Mouse (Mus musculus): ENCODE measurements around the gene Gm21994.
"Not testable (repeated sequence)": the region's sequence is repeated elsewhere in the genome, so short reads cannot be mapped to it uniquely, and the experiment has no call there.

Gm21994 gene

GRCm38 (mm10) chr2:150255491-150255890 lies at the start of gene Gm21994:
Gene Gm21994 (minus strand): TSS chr2:150255591.
- not testable (repeated sequence) for ATAC-seq (ENCODE audit: low TSS enrichment)

- no peak for ATAC-seq (ENCODE audit: low TSS enrichment)
Observed at GRCm38 (mm10) chr2:150299096-150299495, 43.7 kb upstream of the Gm21994 start.

GRCm38 (mm10) chr2:150293669-150294068 lies 38.3 kb upstream of the Gm21994 start:
- no peak for ATAC-seq (ENCODE audit: low TSS enrichment)

- not testable (repeated sequence) for ATAC-seq (ENCODE audit: low TSS enrichment)
Observed at GRCm38 (mm10) chr2:150257291-150257690, 1.9 kb upstream of the Gm21994 start, which contains the start of gene Gm14124. Gene Gm14124 (plus strand): TSS chr2:150257517.

- ATAC-seq (ENCODE audit: low TSS enrichment), result not testable (repeated sequence)
Observed at GRCm38 (mm10) chr2:150256861-150257260, 1.5 kb upstream of the Gm21994 start.

DNA sequence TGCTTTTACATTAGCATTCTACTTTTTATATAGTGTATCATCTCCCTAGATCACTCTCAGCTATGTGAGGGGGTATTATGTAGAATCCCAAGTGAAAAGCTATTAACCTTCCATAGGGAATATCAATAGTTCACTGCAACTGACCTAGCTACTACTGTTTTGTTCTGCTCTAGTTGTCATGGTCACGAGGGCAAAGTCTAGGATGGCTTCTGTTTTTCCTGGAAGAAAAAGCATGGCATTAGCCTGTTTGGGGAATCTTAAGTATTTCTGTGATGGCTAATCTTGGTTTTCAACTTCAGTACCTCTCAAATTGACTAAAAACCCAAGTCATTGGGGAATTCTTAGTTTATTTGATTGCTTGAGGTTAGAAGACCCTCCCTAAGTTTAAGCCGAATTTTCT lies 12.2 kb downstream of the Gm21994 start:
- no peak for ATAC-seq (ENCODE audit: low TSS enrichment)

DNA sequence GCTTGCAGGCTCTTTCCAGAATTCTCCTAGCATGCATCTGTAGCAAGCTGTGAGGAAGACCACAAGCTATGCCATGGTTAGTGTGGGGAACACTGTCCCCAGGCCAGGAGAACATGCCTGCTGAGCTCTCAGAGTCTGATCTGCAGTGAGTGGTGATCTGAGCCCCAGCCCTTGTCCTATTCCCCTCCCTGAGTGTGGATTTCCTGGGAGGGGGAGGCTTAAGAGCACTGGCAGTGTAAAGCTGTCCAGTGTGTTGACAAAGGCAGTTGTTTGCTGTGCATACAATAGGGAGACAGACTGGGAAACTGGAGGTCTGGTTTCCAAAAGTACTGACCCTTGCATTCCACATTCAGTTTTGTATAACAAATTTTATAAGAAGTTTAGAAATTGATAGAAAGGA lies 32.1 kb downstream of the Gm21994 start:
- not testable (repeated sequence) for ATAC-seq (ENCODE audit: low TSS enrichment)

DNA sequence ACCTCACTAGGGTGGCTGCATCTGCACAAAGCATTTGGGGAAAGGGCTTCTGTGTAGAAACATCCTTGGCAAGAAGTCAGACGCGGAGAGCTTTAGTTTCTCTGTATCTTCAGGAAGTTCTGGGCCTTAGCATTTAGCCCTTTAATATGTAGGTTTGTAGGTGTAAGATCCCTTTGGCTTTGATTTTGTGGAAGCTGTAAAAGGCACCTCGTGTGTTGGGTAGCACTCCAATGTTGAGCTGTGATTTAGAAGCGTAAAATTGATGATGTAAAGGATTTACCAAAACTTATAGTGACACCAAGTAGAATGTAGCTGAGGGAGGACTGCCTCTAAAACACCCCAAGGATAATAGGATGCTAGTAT lies 37.0 kb downstream of the Gm21994 start:
- peak; percentile 60 for ATAC-seq (ENCODE audit: low TSS enrichment)

DNA sequence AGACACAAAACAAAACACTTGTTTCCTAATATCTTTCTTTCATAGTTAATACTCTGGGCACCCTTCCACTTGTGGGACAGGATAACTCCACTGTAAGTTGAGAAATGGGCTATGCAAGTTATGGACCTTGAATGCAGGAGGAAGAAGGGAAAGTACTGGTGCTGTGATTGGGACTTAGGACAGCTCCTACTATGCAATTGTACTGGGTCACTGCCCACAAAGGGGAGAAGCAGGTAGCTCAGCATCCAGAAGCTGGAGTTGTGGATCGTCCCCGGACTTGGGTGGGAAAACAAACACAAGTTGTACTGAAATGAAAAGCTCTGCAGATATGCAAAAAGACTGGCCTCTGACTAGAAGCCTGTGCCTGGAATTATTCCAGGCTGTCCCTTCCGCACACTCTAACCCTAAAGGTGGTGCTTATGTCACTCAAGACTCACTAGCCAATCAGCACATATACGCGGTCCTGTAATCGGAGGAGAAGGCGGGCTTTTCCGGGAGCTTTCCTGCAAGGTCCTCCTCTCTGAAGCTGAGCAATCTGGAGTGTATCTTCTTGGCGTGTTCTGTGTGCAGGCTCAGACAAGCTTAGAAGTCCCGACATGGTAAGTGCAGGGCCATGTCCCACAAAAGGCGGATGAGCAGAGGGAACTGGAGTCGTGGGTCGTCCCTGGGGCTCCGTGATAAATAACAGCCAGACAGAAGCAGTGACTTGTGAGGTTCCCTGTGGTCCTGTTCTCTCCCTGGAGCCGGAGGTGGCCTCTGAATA lies 37.6 kb downstream of the Gm21994 start, which contains the start of gene Zfp937:
Gene Zfp937, plus strand, starts transcription at position 474 of the 763 bp plus-strand sequence.
- ATAC-seq (ENCODE audit: low TSS enrichment), result peak; percentile 100
